Mouse (Mus musculus): ENCODE data around the gene Nek9.

Nek9 gene

GRCm38 (mm10) chr12:85290633-85291032 lies 48.5 kb downstream of the Nek9 start:
- in situ Hi-C loops (cut with MboI, MseI), result no loop called here

- in situ Hi-C loops (cut with MboI, MseI), result no loop called here
Measured at GRCm38 (mm10) chr12:85289157-85290000, 49.8 kb downstream of the Nek9 start.

- in situ Hi-C loops (cut with MboI, MseI), result no loop called here
Measured at GRCm38 (mm10) chr12:85288486-85289156, 50.5 kb downstream of the Nek9 start, which contains the start of gene Zc2hc1c. Gene Zc2hc1c (plus strand): TSS chr12:85288591.

GRCm38 (mm10) chr12:85287809-85288485 lies 51.2 kb downstream of the Nek9 start, which contains the start of gene Acyp1:
Gene Acyp1 (minus strand): TSS chr12:85288438.
- in situ Hi-C loops (cut with MboI, MseI), result no loop called here

GRCm38 (mm10) chr12:85286941-85287340 lies 52.2 kb downstream of the Nek9 start:
- in situ Hi-C loops (cut with MboI, MseI), result no loop called here

GRCm38 (mm10) chr12:85284996-85285395 lies 54.2 kb downstream of the Nek9 start:
- in situ Hi-C loops (cut with MboI, MseI), result loop anchor here (5.0 kb wide), 1 partner anchor 113 kb away; no protein-coding TSS in a partner anchor

- in situ Hi-C loops (cut with MboI, MseI), result loop anchor here (5.0 kb wide), 1 partner anchor 112 kb away; no protein-coding TSS in a partner anchor
Measured at GRCm38 (mm10) chr12:85284331-85284730, 54.8 kb downstream of the Nek9 start.

GRCm38 (mm10) chr12:85281756-85282155 lies 57.4 kb downstream of the Nek9 start:
- in situ Hi-C loops (cut with MboI, MseI), result loop anchor here (5.0 kb wide), 1 partner anchor 109 kb away; no protein-coding TSS in a partner anchor

GRCm38 (mm10) chr12:85280845-85281651 lies 58.1 kb downstream of the Nek9 start:
- in situ Hi-C loops (cut with MboI, MseI), result loop anchor here (5.0 kb wide), 1 partner anchor 109 kb away; no protein-coding TSS in a partner anchor

GRCm38 (mm10) chr12:85280105-85280844 lies 58.9 kb downstream of the Nek9 start:
- in situ Hi-C loops (cut with MboI, MseI), result loop anchor here (5.0 kb wide), 1 partner anchor 108 kb away; no protein-coding TSS in a partner anchor

GRCm38 (mm10) chr12:85279396-85280080 lies 59.6 kb downstream of the Nek9 start:
- in situ Hi-C loops (cut with MboI, MseI), result loop anchor here (5.0 kb wide), 1 partner anchor 107 kb away; no protein-coding TSS in a partner anchor

GRCm38 (mm10) chr12:85278919-85279318 lies 60.2 kb downstream of the Nek9 start:
- in situ Hi-C loops (cut with MboI, MseI), result no loop called here

- in situ Hi-C loops (cut with MboI, MseI), result no loop called here
Measured at GRCm38 (mm10) chr12:85276273-85276672, 62.9 kb downstream of the Nek9 start.

- in situ Hi-C loops (cut with MboI, MseI), result no loop called here
Measured at GRCm38 (mm10) chr12:85273508-85273907, 65.7 kb downstream of the Nek9 start.

- in situ Hi-C loops (cut with MboI, MseI), result no loop called here
Measured at GRCm38 (mm10) chr12:85271843-85272206, 67.3 kb downstream of the Nek9 start.

GRCm38 (mm10) chr12:85271132-85271842 lies 67.9 kb downstream of the Nek9 start:
- in situ Hi-C loops (cut with MboI, MseI), result no loop called here

GRCm38 (mm10) chr12:85270319-85270718 lies 68.8 kb downstream of the Nek9 start, which contains the start of gene Mlh3:
Gene Mlh3 (minus strand): TSS chr12:85270599.
- in situ Hi-C loops (cut with MboI, MseI), result no loop called here

GRCm38 (mm10) chr12:85269821-85270220 lies 69.3 kb downstream of the Nek9 start:
- in situ Hi-C loops (cut with MboI, MseI), result loop anchor here (10.0 kb wide), 1 partner anchor 55 kb away; the partner anchor contains the start of gene Eif2b2

GRCm38 (mm10) chr12:85266248-85266647 lies 72.9 kb downstream of the Nek9 start:
- in situ Hi-C loops (cut with MboI, MseI), result loop anchor here (10.0 kb wide), 1 partner anchor 51 kb away; the partner anchor contains the start of gene Eif2b2
